Mouse (Mus musculus) embryonic stem cell, embryonic (primary cell): ENCODE results near the gene Adcy10.

Source experiments
- CTCF ChIA-PET, 4 experiments: fragments of 300-600 bp in 2 of 4; fragments of 350-600 bp in 2 of 4; sonication (Branson Sonifier 250); formaldehyde crosslinking; loops; one replicate each; lab custom pipeline; 2022; ENCODE audit warnings: inconsistent platforms in 2 of 4; lab: Charles Lee
- POLR2A ChIA-PET, 4 experiments: fragments of 300-600 bp in 2 of 4; fragments of 350-600 bp in 2 of 4; sonication (Branson Sonifier 250); formaldehyde crosslinking; loops; one replicate each; lab custom pipeline; 2022; ENCODE audit warnings: antibody characterized with exemption in 4 of 4, inconsistent platforms in 1 of 4; lab: Charles Lee

Gene Adcy10

DNA sequence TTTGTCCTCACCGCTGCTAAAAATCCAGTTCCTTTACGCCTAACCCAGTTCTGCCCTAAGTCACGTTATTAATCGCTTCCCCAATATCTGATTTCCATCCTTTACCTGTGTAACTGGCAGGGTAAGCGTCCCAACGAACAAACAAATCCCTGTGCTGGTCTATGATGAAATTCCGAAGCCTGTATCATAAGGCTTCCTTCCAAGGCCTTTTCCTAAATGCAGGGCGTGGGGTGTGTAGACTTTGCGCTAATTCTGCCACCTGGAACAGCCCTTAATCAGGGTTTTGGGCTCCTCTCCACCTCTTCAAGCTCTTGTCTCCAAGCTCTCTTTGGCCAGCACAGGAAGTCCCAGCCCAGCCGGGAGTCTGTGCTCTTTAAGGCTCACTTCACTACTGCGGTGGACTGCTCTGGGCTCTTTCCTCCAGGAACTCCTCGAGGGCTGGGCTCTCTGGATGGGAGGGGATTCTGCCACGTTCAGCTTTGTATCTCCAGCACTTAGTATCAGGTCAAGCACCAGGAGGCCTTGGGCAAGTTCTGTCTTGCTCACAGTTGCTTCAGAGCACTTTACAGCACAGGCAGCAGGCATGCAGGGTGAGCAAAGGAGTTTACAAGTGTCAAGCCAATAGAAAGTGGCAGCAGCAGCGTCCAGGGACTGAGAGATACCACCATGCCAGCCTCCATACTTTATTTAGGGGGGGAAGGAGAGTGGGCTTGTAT, 100.6 kb downstream of the Adcy10 start:
- POLR2A ChIA-PET = interaction anchor here in 3 of 4 experiments (0.6 to 5.5 kb wide), 21 partner anchors 8 to 1329 kb away, joined by 3 to 43 read pairs (median 5); partner anchors contain the start of genes Mpc2 (in 2 of the 3), Mpzl1 (in 2 of the 3) and Dcaf6 (in 1 of the 3)
- CTCF ChIA-PET = interaction anchor here in 2 of 4 experiments (0.7 to 1.2 kb wide), 4 partner anchors 11 to 70 kb away, joined by 3 to 5 read pairs (median 3); no protein-coding TSS in a partner anchor

DNA sequence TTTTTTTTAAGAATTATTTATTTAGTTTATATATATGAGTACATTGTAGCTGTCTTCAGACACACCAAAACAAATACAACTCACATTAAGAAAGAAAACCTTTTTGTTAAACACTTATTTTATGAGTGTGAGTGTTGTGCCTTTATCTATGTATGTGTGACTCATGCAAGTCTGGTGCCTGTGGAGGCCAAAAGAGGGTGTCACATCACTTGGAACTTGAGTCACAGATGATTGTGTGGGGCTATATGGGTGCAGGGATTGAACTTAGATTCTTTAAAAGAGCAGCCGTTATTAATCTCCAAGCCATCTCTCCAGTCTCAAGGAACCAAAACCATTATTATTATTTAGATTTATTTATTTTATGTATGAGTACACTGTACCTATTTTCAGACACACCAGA, 101.4 kb downstream of the Adcy10 start:
- CTCF ChIA-PET = interaction anchor here in 2 of 4 experiments (0.6 to 0.7 kb wide), 2 partner anchors 10 to 333 kb away, joined by 3 read pairs; no protein-coding TSS in a partner anchor
- POLR2A ChIA-PET = interaction anchor here in 2 of 4 experiments (1.1 to 5.5 kb wide), 11 partner anchors 16 to 125 kb away, joined by 3 to 43 read pairs (median 6); partner anchors contain the start of genes Mpzl1 (in 2 of the 2) and Mpc2 (in 1 of the 2)

DNA sequence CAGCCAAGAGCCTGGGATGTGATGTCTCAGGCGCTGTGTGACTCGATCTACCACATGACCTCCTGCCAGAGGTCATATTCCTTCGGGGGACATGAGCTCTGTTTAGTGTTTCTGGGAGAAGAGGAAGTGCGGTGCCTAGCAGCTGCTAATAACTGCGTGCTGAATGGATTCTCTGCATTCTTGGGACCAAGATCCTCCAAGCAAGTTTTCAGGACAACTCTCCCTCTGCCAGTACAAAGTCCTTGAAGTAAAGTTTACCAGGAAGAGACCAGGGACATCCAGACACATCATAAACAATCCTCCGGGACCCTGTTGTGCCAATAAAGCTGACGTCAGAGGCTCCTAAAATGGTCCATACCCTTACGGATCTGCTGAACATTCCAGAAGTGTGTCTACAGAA, 102.9 kb downstream of the Adcy10 start:
- CTCF ChIA-PET = interaction anchor here in 2 of 4 experiments (0.5 to 1.1 kb wide), 3 partner anchors 15 to 148 kb away, joined by 3 to 7 read pairs (median 3); no protein-coding TSS in a partner anchor
- POLR2A ChIA-PET = interaction anchor here in 3 of 4 experiments (0.9 to 5.5 kb wide), 15 partner anchors 8 to 244 kb away, joined by 3 to 43 read pairs (median 4); partner anchors contain the start of gene Mpzl1 (in 1 of the 3)

DNA sequence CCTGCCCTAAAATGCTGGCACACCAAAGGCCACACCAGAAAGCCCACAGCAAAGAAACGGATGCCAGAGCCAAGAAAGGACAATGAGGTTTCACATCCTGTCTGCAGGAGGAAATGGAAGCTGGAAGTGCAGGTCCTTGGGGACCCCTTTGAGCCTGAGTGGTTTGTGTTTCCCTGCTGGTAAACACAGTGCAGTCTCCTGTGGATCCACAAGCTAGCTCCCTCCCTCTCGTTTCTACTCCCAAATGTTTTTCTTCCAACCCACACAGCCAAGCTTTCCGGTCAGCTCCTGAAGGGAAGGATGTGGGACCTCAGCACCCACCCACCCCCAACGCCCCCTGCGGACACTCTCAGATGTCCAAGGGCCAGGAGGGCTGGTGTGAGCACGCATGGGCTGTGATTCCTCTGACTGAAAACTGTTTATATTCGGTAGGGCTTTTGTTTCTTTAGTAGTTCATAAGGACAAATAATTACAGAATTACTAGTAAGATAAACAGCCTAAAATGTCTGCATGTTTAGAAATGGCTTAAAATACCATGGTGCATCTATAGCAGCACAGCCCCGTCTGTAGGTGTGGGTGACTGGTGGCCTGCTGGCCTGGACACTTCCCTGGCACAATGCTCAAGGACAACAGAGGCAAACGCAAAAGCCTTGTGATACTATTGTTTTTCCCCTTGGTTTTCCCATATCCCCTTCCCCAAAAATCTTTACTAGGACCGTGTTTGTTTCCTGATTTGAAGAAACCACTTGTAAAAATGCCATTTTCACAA, 104.5 kb downstream of the Adcy10 start:
- ChIA-PET CTCF (interaction anchor here in 2 of 4 experiments (0.5 to 1.2 kb wide), 3 partner anchors 23 to 1265 kb away, joined by 3 to 5 read pairs (median 4); no protein-coding TSS in a partner anchor), POLR2A (interaction anchor here in 3 of 4 experiments (0.6 to 2.0 kb wide), 6 partner anchors 17 to 179 kb away, joined by 3 to 7 read pairs (median 4); partner anchors contain the start of gene Mpzl1 (in 1 of the 3))

DNA sequence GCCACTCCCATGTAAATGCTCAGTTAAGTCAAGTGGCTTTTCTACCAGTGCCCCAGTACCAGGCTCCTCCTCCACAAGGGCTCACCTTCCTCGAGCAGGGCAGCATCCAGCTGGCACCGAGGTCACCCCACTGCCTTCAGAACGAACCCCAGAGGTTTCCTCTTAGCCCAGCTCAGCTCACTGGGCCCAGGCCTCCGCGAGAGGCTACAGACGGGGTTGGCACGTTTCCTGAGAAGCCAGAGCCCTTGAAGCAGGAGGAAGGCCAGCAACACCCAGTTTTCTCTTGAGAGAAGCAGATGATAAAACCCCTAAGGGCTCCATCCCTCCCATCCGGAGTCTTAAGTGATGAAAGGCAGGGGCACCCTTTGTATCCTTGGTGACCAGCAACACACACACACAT, 105.8 kb downstream of the Adcy10 start:
- ChIA-PET CTCF (interaction anchor here in 1 of 4 experiments (0.8 kb wide), 1 partner anchor 194 kb away, joined by 6 read pairs; no protein-coding TSS in a partner anchor), POLR2A (interaction anchor here in 2 of 4 experiments (0.6 to 2.5 kb wide), 7 partner anchors 19 to 62 kb away, joined by 3 to 9 read pairs (median 5); partner anchors contain the start of gene Mpzl1 (in 1 of the 2))

DNA sequence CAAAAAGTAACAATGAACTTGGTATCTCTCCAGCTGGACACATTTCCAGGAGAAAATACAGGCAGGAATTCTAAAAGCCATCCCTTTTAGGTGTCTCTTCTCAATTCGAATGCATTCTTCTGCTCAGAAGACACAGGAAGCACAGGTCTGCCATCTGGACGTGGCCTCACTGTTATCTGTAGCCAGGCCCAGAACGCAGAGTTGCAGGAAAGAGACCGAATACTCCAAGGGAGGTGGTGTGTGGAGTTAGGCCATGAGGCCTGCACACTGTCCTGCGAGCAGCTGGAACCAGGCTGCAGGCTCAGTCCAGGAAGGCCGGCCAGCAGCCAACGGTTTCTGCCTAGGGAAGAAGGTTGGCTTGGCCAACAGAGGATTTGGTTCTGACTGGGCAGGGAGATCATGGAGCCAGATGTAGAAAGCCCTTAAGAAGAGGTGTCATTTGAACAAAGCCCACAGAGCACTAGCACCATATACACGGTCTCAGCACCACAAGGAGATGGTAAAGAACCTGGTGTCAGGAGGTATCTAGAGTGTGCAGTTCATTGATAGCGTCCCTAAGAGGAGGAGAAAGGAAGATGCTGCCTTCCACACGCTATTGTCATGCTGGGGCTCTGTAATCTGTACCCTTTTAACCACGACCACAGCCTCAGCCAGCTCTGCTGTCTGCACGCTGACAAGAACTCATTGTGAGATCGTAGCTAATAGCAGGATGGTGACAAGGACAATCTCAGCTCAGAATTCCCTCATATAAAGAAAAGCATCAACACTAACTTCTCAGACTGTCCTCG, 107.5 kb downstream of the Adcy10 start:
- POLR2A ChIA-PET = interaction anchor here in 3 of 4 experiments (0.5 to 2.5 kb wide), 13 partner anchors 9 to 131 kb away, joined by 3 to 8 read pairs (median 4); partner anchors contain the start of gene Mpzl1 (in 2 of the 3)
- CTCF ChIA-PET = interaction anchor here in 1 of 4 experiments (0.9 kb wide), 1 partner anchor 19 kb away, joined by 3 read pairs; no protein-coding TSS in a partner anchor

DNA sequence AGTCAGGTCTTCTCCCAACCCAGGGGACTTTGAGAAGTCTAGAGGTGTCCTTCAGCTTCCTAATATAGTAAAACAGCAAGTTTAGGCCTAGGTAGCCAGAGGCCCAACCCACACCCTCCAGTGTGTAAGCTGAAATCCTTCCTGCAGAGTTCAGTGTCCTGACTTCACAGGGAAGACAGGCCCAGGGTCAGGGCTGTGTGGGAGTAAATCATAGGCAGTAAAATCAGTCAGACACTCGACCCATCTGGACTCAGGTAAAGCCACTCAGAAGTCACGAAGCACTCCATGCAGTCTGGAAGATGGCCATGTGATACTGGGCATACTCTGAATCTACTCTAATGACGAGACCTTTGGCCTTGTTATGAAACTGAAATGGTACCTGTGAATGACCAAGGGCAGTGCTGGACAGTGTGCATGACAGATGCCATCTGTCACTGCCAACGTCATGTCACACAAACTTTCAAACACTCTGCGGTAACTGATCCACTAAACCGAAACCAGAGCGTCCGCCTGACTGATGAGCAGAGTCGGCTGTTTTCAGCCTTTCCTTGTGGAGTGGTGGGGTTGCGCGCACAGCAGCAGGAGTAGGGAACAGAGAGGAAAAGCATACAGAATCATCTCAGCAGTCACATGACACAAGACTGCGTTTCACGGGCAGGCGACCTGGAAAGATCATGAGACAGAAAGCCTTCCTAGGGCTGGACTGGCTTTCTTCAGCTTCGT, 109.9 kb downstream of the Adcy10 start:
- CTCF ChIA-PET = no interaction called here
- POLR2A ChIA-PET = interaction anchor here in 1 of 4 experiments (0.6 to 1.5 kb wide), 5 partner anchors 7 to 111 kb away, joined by 4 to 8 read pairs (median 4); no protein-coding TSS in a partner anchor

DNA sequence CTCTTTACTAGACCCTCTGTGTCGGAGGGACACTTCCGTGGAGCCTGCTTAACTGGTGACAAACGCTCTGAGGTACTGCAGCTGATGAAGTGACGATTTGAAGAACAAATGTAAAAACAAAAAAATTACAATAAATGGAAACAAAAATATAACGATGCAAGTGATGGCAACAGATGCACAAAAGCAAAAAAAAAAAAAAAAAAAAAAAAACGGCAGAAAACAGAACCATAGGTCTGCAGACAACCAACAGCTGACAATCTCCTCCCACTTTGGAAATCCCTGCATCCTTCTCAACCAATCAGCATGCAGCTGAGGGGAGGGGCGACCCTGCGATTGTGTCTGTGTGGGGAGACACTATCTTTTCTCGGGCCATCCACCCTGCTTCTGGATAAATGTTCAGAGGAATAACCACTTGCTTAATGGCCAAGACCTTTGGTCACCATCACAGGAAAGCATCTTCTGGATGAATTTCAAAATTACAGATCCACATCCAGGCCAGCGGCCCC, 116.8 kb downstream of the Adcy10 start:
- POLR2A ChIA-PET = interaction anchor here (0.6 to 2.9 kb wide), 9 partner anchors 9 to 807 kb away, joined by 3 to 10 read pairs (median 4); partner anchors contain the start of gene Mpzl1 (in 1 of the 4)
- CTCF ChIA-PET = interaction anchor here in 3 of 4 experiments (0.6 to 0.7 kb wide), 4 partner anchors 49 to 178 kb away, joined by 3 to 17 read pairs (median 4); no protein-coding TSS in a partner anchor

DNA sequence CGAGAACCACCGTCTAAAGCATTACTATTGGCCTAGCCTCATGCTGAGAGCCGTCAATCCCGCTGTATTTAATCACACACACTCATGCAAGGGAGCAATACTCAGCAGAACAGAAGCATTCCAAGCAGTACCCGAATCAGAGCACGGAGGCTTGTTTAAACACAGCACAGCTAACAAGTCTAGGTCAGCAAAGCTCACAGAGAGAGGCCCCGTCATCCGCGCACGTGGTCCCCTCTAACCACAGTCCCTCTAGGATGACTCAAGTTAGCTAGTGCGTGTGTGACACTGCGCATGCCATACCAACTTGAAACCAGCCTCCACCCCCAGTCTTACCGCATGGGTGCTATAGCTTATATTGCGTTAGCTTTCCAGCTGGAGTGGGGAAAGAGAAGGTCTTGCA, 118.2 kb downstream of the Adcy10 start:
- CTCF ChIA-PET = interaction anchor here in 1 of 4 experiments (0.6 to 1.4 kb wide), 2 partner anchors 8 to 23 kb away, joined by 6 to 9 read pairs; no protein-coding TSS in a partner anchor

DNA sequence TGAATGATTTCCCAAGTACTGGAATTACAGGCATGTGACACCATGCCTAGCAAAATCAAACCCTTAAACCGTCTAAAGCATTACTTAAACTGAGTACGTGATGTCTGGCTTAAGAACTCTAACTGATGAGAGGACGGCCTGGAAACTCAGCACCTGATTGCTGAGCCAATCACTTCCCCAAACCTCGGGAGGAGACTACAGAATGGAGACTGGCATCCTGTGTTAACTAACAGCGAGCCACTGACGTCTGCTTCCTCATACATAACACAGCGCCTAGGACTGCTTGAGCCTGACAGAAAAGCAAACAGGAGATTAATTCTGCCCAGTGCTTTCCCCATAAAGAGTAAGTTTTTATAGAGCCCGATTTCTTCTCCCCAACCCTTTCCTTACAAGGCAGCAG, 119.2 kb downstream of the Adcy10 start:
- CTCF ChIA-PET = no interaction called here
- POLR2A ChIA-PET = interaction anchor here in 1 of 4 experiments (1.5 kb wide), 1 partner anchor 8 kb away, joined by 5 read pairs; no protein-coding TSS in a partner anchor

More for the DNA sequence above, 118.2 kb downstream of the Adcy10 start:
- POLR2A ChIA-PET = interaction anchor here in 2 of 4 experiments (0.8 to 2.9 kb wide), 6 partner anchors 9 to 64 kb away, joined by 3 to 10 read pairs (median 4); partner anchors contain the start of gene Mpzl1 (in 1 of the 2)

DNA sequence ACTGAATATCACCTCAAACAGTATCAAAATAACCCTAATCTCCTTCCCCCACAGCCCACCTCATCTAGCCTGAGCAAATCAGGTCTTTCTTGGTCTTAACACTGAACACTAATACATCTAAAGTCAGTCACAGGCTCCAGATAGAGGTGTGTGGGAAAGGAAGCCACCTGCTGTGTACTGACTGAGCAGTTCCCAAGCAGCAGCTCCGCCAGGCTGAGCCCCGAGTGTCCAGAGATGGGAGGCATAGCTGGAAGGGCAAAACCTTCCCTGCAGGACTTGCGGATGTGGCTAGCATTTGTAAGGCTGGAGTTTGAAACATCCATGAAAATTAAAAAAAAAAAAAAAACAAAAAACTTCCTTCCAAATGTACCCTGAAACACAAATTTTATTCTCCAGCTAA, 120.1 kb downstream of the Adcy10 start:
- POLR2A ChIA-PET = interaction anchor here in 3 of 4 experiments (0.6 to 2.0 kb wide), 7 partner anchors 10 to 91 kb away, joined by 3 to 5 read pairs (median 3); partner anchors contain the start of gene Mpzl1 (in 1 of the 3)
- CTCF ChIA-PET = interaction anchor here in 1 of 4 experiments (0.6 kb wide), 1 partner anchor 1289 kb away, joined by 4 read pairs; no protein-coding TSS in a partner anchor

DNA sequence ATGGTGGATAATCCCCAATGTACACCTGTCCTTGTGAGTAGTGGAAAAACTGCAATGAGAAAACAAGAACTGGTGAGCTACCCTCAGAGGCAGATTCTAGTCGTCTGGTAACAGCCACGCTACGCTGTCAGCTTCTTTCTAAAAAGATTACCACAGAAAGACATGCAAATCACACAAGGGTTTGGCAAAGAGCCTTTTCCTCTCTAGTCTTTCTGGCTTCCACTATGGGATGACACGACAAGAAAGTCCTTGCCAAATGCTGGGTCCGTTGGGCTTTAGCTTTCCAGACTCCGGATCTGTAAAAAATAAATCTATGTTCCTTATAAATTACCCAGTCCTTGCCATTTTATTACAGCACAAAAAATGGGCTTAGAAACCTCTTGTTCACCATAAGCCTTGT, 120.8 kb downstream of the Adcy10 start:
- ChIA-PET POLR2A (interaction anchor here in 3 of 4 experiments (0.6 to 2.0 kb wide), 6 partner anchors 9 to 29 kb away, joined by 3 to 5 read pairs (median 4); partner anchors contain the start of gene Mpzl1 (in 1 of the 3)), CTCF (no interaction called here)

DNA sequence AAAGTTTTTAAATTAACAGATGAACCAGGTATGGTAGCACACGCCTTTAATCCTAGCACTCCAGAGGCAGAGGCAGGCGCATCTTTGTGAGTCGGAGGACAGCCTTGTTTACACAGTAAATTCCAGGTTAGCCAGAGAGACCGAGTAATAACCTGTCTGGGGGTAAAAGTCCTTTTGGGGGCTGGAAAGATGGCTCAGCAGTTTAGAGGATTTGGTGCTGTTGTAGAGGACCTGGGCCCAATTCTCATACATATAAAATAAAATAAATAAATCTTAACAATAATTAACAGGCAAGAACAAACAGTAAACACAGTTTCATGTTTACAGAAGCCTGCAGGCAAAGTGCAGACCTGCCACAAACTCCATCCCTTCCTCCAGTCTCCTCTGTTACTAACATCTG, 123.9 kb downstream of the Adcy10 start:
- CTCF ChIA-PET = no interaction called here
- POLR2A ChIA-PET = interaction anchor here in 3 of 4 experiments (0.6 to 12.5 kb wide), 10 partner anchors 12 to 148 kb away, joined by 3 to 125 read pairs (median 8); partner anchors contain the start of genes Mpzl1 (in 2 of the 3), Dcaf6 (in 1 of the 3) and Mpc2 (in 1 of the 3)

DNA sequence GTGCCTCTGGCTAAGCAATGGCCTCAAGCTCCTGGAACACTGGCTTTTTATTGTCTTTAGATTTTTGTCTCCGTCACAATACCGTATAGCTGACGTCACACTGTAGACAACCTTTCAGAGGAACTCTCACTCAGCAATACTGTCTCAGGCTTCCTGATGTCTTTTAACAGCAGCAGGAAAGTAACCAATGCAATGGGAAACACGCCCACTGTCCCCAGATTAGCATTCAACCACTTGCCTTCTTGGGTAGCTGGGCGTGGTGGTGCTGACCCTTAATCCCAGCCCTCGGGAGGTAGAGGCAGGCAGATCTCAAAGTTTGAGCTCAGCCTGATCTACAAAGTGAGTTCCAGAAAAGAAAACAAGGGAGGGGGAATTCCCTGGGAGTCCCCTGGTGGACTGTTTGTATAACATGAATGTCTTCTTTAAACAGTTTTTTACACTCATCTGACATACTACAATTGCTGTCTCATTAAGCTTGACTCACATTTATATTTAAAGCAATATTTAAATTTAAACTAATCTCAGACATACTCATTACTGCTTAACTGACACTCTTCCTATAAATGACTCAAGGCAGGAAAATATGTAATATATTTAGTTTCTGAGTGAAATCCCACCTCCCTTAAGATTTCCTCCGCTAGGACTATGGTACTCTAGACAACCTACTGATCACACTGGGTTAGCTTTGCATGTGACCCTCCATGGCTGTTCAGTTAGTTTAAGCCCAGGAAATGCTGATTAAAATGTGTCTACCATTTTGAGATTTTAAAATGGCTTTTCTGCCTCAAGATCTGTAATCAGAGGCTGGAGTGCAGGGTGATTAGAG, 124.7 kb downstream of the Adcy10 start:
- CTCF ChIA-PET = interaction anchor here in 3 of 4 experiments (0.6 to 1.9 kb wide), 3 partner anchors 26 to 636 kb away, joined by 3 to 5 read pairs (median 4); no protein-coding TSS in a partner anchor
- POLR2A ChIA-PET = interaction anchor here in 3 of 4 experiments (0.7 to 12.5 kb wide), 23 partner anchors 9 to 392 kb away, joined by 3 to 125 read pairs (median 4); partner anchors contain the start of genes Mpzl1 (in 3 of the 3), Dcaf6 (in 1 of the 3), Mpc2 (in 1 of the 3) and Pou2f1 (in 1 of the 3)
